In genomic region chr12:59330753-59331152, GRCm38 (mm10) we compare ENCODE assay signal across 21 mouse cellular contexts.
DNase-seq lines count a peak whose midpoint lies in the region; ATAC-seq lines count a peak whose summit lies in the region.
"Had no signal": no experiment of that assay in that cellular context is flagged by ENCODE, and none has a peak within 500 bp of the region (broad histone marks: within the 10 kb centered on the region; RNA-seq: fewer than 3 reads in every experiment).

No protein-coding gene starts in this region.

- intact Hi-C loops in left cerebral cortex, postnatal 4 days (cut with DNase I): no loop called here

- no peak overlapping the region for H3K4me2 ChIP-seq in forebrain, embryonic 16.5 days (ENCODE audit: low read length)
- H3K4me2 ChIP-seq: hindbrain, embryonic 15.5 days; liver, embryonic 12.5 days; lung, embryonic 15.5 days; stomach, embryonic 15.5 days had no signal

- no peak overlapping the region for H3K27ac ChIP-seq in forebrain, embryonic 16.5 days (ENCODE audit: low read length)
- H3K27ac ChIP-seq: hindbrain, embryonic 15.5 days; liver, embryonic 12.5 days; lung, embryonic 15.5 days; macrophage; stomach, embryonic 15.5 days had no signal

- WGBS in forebrain, embryonic 16.5 days: 28% methylated on average over 2 of the region's 2 CpGs

- no peaks in the 10 kb centered on the region for H3K9me3 ChIP-seq in forebrain, embryonic 16.5 days (ENCODE audit: control insufficient read depth, low read length)
- H3K9me3 ChIP-seq: hindbrain, embryonic 15.5 days; liver, embryonic 12.5 days; lung, embryonic 15.5 days; stomach, embryonic 15.5 days had no signal

- H3K27me3 ChIP-seq in forebrain, embryonic 16.5 days (replicated peaks; ENCODE audit: control insufficient read depth, insufficient read depth, low read length): no peaks in the 10 kb centered on the region
- H3K27me3 ChIP-seq: hindbrain, embryonic 15.5 days; liver, embryonic 12.5 days; lung, embryonic 15.5 days; stomach, embryonic 15.5 days had no signal

- no peaks in the 10 kb centered on the region for H3K36me3 ChIP-seq in forebrain, embryonic 16.5 days (ENCODE audit: control insufficient read depth, insufficient read depth)
- H3K36me3 ChIP-seq: hindbrain, embryonic 15.5 days; liver, embryonic 12.5 days; lung, embryonic 15.5 days; stomach, embryonic 15.5 days had no signal

- H3K9ac ChIP-seq in forebrain, embryonic 16.5 days (replicated peaks; ENCODE audit: low read depth, low read length): no peak overlapping the region
- H3K9ac ChIP-seq: hindbrain, embryonic 15.5 days; liver, embryonic 12.5 days; lung, embryonic 15.5 days; stomach, embryonic 15.5 days had no signal

- H3K4me3 ChIP-seq in forebrain, embryonic 16.5 days (replicated peaks; ENCODE audit: low read length): no peak overlapping the region
- H3K4me3 ChIP-seq: hindbrain, embryonic 15.5 days; liver, embryonic 12.5 days; lung, embryonic 15.5 days; stomach, embryonic 15.5 days had no signal

- H3K4me1 ChIP-seq in forebrain, embryonic 16.5 days (replicated peaks; ENCODE audit: control insufficient read depth, insufficient read depth, low read length): no peaks in the 10 kb centered on the region
- H3K4me1 ChIP-seq: hindbrain, embryonic 15.5 days; liver, embryonic 12.5 days; lung, embryonic 15.5 days; stomach, embryonic 15.5 days had no signal

- 0 out of 2 replicates have a peak, but pooled peaks have one; percentile 38 for ATAC-seq in frontal cortex, adult (ENCODE audit: low TSS enrichment)
- ATAC-seq in forebrain, embryonic 16.5 days: peak; percentile 81
- ATAC-seq: activated CD4-positive, CD25-positive, alpha-beta regulatory T cell, adult 4 months; liver, embryonic 12.5 days; Patski had no signal

- no peak for DNase-seq in frontal cortex, postnatal 10 days (ENCODE audit: low spot score in 2 of 2)
- peak; percentile 37 for DNase-seq in left cerebral cortex, postnatal 4 days
- no peak for DNase-seq in left cerebral cortex, adult 11 months (ENCODE audit: low spot score)
- DNase-seq in right cerebral cortex, postnatal 10 days (ENCODE audit: low spot score in 2 of 2): peak; percentile 43 to 50
- DNase-seq in spleen, adult 12 weeks (ENCODE audit: low spot score): no peak
- DNase-seq: adrenal gland, postnatal 25 days; cerebellum, adult 9-10 months; embryo, embryonic 11 days; gastrocnemius, postnatal 36 days; layer of hippocampus, postnatal 36 days; spleen, adult 18-20 months; thymus, adult 2 months had no signal

Comparison
In these comparisons a context has a peak if more than half of its experiments do, and no peak if none do; other contexts are left out.
1. DNase-seq: peak in left cerebral cortex, postnatal 4 days (single experiment) and right cerebral cortex, postnatal 10 days (2 of 2); none in frontal cortex, postnatal 10 days (0 of 2), left cerebral cortex, adult 11 months (single experiment) and spleen, adult 12 weeks (single experiment).